Mouse (Mus musculus): ENCODE data around the gene Mtm1. TPM values are rescaled to one million over a fixed set of nuclear protein-coding genes. Genes with fewer than 3 reads are reported as not detected.
"Not testable (repeated sequence)": the region's sequence is repeated elsewhere in the genome, so short reads cannot be mapped to it uniquely, and the experiment has no call there.

The Mtm1 gene
- polyA plus RNA-seq, 1 experiment from 2014 or later = 3.6 TPM

DNA sequence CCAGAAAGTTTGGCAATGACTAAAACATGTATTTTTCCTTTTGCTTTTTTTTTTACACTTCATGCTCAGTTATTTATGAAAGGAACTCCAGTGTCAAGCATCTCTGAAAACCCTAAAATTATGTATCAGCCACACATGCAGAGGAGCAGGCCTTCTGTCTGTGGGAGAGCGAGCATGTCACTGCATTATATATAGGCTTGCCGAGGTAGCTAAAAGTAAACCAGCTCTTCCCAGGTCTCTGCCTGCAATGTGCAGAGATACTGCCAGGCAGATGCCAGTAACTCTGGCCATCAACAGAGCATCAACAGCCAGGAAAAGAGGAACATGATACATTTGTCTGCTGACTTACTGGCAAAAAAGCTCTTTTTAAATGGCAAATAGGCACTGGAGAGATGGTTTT is 83.6 kb downstream of the Mtm1 start:
- Histone ChIP-seq H3K27me3 (peaks cover 12% of the 10 kb centered on the region; the same call in 1 of the 2 replicates), H3K27ac (no peak overlapping the region), H3K36me3 (no peaks in the 10 kb centered on the region), H3K9ac (no peak overlapping the region), H3K4me3 (no peak overlapping the region), H3K4me2 (no peak overlapping the region), H3K4me1 (no peaks in the 10 kb centered on the region), H3K9me3 (no peaks in the 10 kb centered on the region)
- no peak for ATAC-seq (ENCODE audit: insufficient number of reproducible peaks, insufficient read depth, low FRiP score, low TSS enrichment, low read depth)
- WGBS = 57% methylated on average over 2 of the region's 2 CpGs

GRCm38 (mm10) chrX:71296005-71296404 is 85.4 kb downstream of the Mtm1 start:
- no peak overlapping the region for H3K9ac ChIP-seq
- 86% methylated on average over 2 of the region's 2 CpGs for WGBS
- peaks cover 10% of the 10 kb centered on the region; the same call in 1 of the 2 replicates for H3K27me3 ChIP-seq
- H3K27ac ChIP-seq = no peak overlapping the region
- no peaks in the 10 kb centered on the region for H3K36me3 ChIP-seq
- no peak overlapping the region for H3K4me3 ChIP-seq
- H3K9me3 ChIP-seq = no peaks in the 10 kb centered on the region
- no peak overlapping the region for H3K4me2 ChIP-seq
- no peaks in the 10 kb centered on the region for H3K4me1 ChIP-seq
- no peak for ATAC-seq (ENCODE audit: insufficient number of reproducible peaks, insufficient read depth, low FRiP score, low TSS enrichment, low read depth)

DNA sequence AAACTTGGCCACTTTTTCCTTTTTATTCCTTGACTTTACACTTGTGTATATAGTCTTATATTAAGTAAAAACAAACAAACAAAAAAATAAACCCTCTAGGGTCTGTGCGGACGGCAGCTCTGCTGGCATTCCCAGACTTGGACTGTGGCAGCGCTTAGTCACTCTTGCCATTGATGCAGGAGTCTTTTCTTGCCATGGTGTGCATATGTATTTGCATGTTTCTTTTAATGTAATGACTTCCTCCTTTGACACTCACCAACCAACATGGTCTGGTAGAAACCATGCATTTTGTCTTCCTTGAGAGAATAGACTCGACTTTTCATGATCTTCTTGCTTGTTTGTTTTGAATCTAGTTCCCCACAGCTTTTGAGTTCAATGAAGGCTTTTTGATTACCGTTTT is 91.6 kb downstream of the Mtm1 start:
- Histone ChIP-seq H3K9ac (no peak overlapping the region), H3K4me3 (no peak overlapping the region), H3K9me3 (no peaks in the 10 kb centered on the region), H3K4me2 (no peak overlapping the region), H3K27ac (no peak overlapping the region), H3K27me3 (no peaks in the 10 kb centered on the region), H3K36me3 (no peaks in the 10 kb centered on the region), H3K4me1 (no peaks in the 10 kb centered on the region)
- ATAC-seq (ENCODE audit: insufficient number of reproducible peaks, insufficient read depth, low FRiP score, low TSS enrichment, low read depth) = no peak
- 86% methylated on average over 5 of the region's 5 CpGs for WGBS

GRCm38 (mm10) chrX:71311229-71311628 is 100.7 kb downstream of the Mtm1 start:
- Histone ChIP-seq H3K27me3 (peaks cover 5% of the 10 kb centered on the region; the same call in 1 of the 2 replicates), H3K4me1 (no peaks in the 10 kb centered on the region), H3K36me3 (no peaks in the 10 kb centered on the region), H3K9me3 (no peaks in the 10 kb centered on the region), H3K27ac (no peak overlapping the region), H3K9ac (no peak overlapping the region), H3K4me3 (no peak overlapping the region), H3K4me2 (no peak overlapping the region)
- ATAC-seq (ENCODE audit: insufficient number of reproducible peaks, insufficient read depth, low FRiP score, low TSS enrichment, low read depth) = no peak
- 36% methylated on average over 8 of the region's 8 CpGs for WGBS

DNA sequence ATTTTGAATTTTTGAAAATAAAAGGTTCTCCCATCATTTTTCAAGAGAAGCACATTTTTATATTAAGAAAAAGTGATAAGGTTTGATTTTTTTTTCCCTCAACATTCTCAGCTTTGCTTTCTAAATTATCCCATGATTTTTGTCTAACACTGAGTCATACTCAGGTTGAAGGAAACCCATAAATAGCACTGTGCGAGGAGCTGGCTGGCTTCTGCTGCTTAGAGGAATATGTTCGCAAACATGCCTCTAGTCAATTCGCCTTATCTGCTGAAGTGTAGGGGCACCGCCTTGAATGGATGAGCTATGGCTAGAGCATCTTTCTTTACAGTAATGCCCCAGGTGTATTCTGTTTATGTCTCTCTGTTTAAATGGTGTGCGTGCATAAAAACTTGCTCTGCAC is 103.8 kb downstream of the Mtm1 start:
- no peak for ATAC-seq (ENCODE audit: insufficient number of reproducible peaks, insufficient read depth, low FRiP score, low TSS enrichment, low read depth)
- Histone ChIP-seq H3K27ac (no peak overlapping the region), H3K4me3 (no peak overlapping the region), H3K9me3 (no peaks in the 10 kb centered on the region), H3K4me2 (no peak overlapping the region), H3K27me3 (peaks cover 5% of the 10 kb centered on the region; the same call in 1 of the 2 replicates), H3K36me3 (no peaks in the 10 kb centered on the region), H3K9ac (no peak overlapping the region), H3K4me1 (no peaks in the 10 kb centered on the region)
- whole genome bisulfite sequencing = 88% methylated on average over 5 of the region's 5 CpGs

- 83% methylated on average over 1 of the region's 1 CpGs for WGBS
- ATAC-seq (ENCODE audit: insufficient number of reproducible peaks, insufficient read depth, low FRiP score, low TSS enrichment, low read depth) = no peak
- no peaks in the 10 kb centered on the region for H3K27me3 ChIP-seq
- no peaks in the 10 kb centered on the region for H3K9me3 ChIP-seq
- H3K27ac ChIP-seq = no peak overlapping the region
- no peaks in the 10 kb centered on the region for H3K4me1 ChIP-seq
- H3K4me3 ChIP-seq = no peak overlapping the region
- H3K4me2 ChIP-seq = no peak overlapping the region
- H3K9ac ChIP-seq = no peak overlapping the region
- H3K36me3 ChIP-seq = no peaks in the 10 kb centered on the region
These were observed 141.5 kb downstream of the Mtm1 start for GRCm38 (mm10) chrX:71352033-71352432.

DNA sequence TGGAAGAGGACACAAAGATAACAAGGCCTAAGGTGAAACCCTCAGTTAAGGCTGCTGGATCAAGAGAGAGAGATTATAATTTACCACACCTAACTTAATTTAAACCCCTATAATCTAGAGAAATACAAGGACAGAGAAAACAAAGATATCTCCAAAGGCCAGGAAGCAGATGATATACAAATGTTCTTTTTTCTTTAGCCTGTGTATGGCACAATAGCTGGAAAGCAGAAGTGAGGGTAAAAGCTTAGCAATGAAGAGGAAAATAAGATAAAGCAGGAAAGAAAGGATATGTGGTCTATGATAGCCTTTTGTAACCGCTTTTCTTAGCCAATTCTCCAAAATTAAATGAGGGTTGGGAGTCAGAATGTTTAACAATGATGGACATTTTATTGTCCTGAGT is 144.8 kb downstream of the Mtm1 start:
- Histone ChIP-seq H3K9ac (no peak overlapping the region), H3K4me1 (no peaks in the 10 kb centered on the region), H3K27me3 (no peaks in the 10 kb centered on the region), H3K36me3 (no peaks in the 10 kb centered on the region), H3K4me3 (no peak overlapping the region), H3K27ac (no peak overlapping the region), H3K9me3 (no peaks in the 10 kb centered on the region), H3K4me2 (no peak overlapping the region)
- 53% methylated on average over 1 of the region's 1 CpGs for WGBS
- no peak for ATAC-seq (ENCODE audit: insufficient number of reproducible peaks, insufficient read depth, low FRiP score, low TSS enrichment, low read depth)

GRCm38 (mm10) chrX:71361793-71362192 is 151.2 kb downstream of the Mtm1 start:
- WGBS = 89% methylated on average over 10 of the region's 10 CpGs
- H3K27me3 ChIP-seq; H3K36me3 ChIP-seq; H3K4me2 ChIP-seq; H3K4me1 ChIP-seq; H3K27ac ChIP-seq; H3K9me3 ChIP-seq; H3K9ac ChIP-seq; ATAC-seq (ENCODE audit: insufficient number of reproducible peaks, insufficient read depth, low FRiP score, low TSS enrichment, low read depth); H3K4me3 ChIP-seq: not testable (repeated sequence)

DNA sequence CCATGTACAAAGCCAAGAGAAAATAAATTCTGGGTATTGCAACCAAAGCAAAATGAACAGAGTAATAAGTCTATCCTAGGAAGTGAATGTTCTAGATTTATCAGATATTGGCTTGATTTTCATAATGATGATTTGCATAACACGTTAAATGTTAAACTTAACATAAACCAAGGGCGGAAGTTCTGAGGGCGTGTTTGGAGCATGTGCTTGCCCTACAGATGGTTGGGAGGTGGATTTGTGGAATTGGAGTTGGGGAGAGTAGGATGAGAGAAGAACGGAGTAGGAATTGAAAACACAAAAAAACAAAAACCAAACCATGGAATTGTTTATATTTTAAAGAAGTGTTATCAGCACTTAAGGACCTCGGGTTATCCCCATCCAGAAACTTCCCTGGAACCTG is 153.5 kb downstream of the Mtm1 start:
- Histone ChIP-seq H3K4me1 (no peaks in the 10 kb centered on the region), H3K4me3 (peak overlapping the region; percentile 62), H3K9ac (no peak overlapping the region), H3K9me3 (no peaks in the 10 kb centered on the region), H3K27me3 (no peaks in the 10 kb centered on the region), H3K36me3 (no peaks in the 10 kb centered on the region), H3K27ac (no peak overlapping the region), H3K4me2 (peak overlapping the region; percentile 62)
- ATAC-seq (ENCODE audit: insufficient number of reproducible peaks, insufficient read depth, low FRiP score, low TSS enrichment, low read depth) = no peak
- 71% methylated on average over 5 of the region's 5 CpGs for WGBS

DNA sequence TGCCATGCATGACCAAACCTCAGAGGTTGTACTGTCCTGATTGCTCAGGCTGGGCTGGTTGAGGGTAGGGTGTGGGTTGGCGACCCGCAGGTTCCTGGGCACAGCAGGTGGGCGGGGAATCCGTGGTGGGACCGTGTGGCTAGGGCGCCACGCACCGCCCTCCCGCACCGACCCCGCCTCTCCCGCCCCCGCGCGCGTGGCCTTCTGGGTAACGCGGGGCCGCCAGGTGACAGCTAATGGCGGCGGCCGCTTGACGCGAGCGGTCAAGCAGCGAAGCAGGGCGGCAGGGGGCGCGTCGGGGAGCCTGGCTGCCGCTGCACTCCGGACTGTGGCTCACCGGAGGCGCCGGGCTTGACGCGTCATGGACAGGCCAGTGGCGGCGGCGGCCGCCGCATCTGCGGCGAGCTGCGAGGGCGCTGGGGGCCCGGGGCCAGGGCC is 154.0 kb downstream of the Mtm1 start, which contains the start of gene Mtmr1:
Gene Mtmr1, plus strand, starts transcription at position 207 of the 438 bp plus-strand sequence.
- WGBS = 36% methylated on average over 31 of the region's 47 CpGs

GRCm38 (mm10) chrX:71365011-71365410 is 154.4 kb downstream of the Mtm1 start:
- H3K27ac ChIP-seq = 0 out of 2 replicates have a peak overlapping the region, but pooled peaks have one; percentile 16

More for the DNA sequence above, 154.0 kb downstream of the Mtm1 start, which contains the start of gene Mtmr1:
- Histone ChIP-seq H3K4me1 (no peaks in the 10 kb centered on the region), H3K4me3 (peak within 1 kb of the TSS; percentile 62), H3K36me3 (no peaks in the 10 kb centered on the region), H3K27me3 (no peaks in the 10 kb centered on the region), H3K4me2 (peak within 1 kb of the TSS; percentile 62), H3K9ac (peak within 1 kb of the TSS; percentile 78), H3K27ac (0 out of 2 replicates have a peak within 1 kb of the TSS, but pooled peaks have one; percentile 16), H3K9me3 (no peaks in the 10 kb centered on the region)
- peak; percentile 78 for ATAC-seq (ENCODE audit: insufficient number of reproducible peaks, insufficient read depth, low FRiP score, low TSS enrichment, low read depth)

More at GRCm38 (mm10) chrX:71365011-71365410, 154.4 kb downstream of the Mtm1 start:
- peak overlapping the region; percentile 62 for H3K4me2 ChIP-seq
- H3K36me3 ChIP-seq = no peaks in the 10 kb centered on the region
- ATAC-seq (ENCODE audit: insufficient number of reproducible peaks, insufficient read depth, low FRiP score, low TSS enrichment, low read depth) = 0 out of 2 replicates have a peak, but pooled peaks have one; percentile 26
- peak overlapping the region; percentile 78 for H3K9ac ChIP-seq
- WGBS = 33% methylated on average over 17 of the region's 20 CpGs
- H3K9me3 ChIP-seq = no peaks in the 10 kb centered on the region
- H3K4me1 ChIP-seq = no peaks in the 10 kb centered on the region
- no peaks in the 10 kb centered on the region for H3K27me3 ChIP-seq
- peak overlapping the region; percentile 62 for H3K4me3 ChIP-seq
